Mouse (Mus musculus) urinary bladder, postnatal 25 days (tissue): ENCODE data around the gene Fyttd1.
A peak's percentile ranks its signal among the peaks of the same experiment; 100 is the strongest.
"Not testable (repeated sequence)": the region's sequence is repeated elsewhere in the genome, so short reads cannot be mapped to it uniquely, and the experiment has no call there.

Source experiments
- DNase-seq: peaks from one replicate; pipeline ENCODE4 v3.0.0; 2022; ENCODE audit warnings: low spot score

Fyttd1 gene

DNA sequence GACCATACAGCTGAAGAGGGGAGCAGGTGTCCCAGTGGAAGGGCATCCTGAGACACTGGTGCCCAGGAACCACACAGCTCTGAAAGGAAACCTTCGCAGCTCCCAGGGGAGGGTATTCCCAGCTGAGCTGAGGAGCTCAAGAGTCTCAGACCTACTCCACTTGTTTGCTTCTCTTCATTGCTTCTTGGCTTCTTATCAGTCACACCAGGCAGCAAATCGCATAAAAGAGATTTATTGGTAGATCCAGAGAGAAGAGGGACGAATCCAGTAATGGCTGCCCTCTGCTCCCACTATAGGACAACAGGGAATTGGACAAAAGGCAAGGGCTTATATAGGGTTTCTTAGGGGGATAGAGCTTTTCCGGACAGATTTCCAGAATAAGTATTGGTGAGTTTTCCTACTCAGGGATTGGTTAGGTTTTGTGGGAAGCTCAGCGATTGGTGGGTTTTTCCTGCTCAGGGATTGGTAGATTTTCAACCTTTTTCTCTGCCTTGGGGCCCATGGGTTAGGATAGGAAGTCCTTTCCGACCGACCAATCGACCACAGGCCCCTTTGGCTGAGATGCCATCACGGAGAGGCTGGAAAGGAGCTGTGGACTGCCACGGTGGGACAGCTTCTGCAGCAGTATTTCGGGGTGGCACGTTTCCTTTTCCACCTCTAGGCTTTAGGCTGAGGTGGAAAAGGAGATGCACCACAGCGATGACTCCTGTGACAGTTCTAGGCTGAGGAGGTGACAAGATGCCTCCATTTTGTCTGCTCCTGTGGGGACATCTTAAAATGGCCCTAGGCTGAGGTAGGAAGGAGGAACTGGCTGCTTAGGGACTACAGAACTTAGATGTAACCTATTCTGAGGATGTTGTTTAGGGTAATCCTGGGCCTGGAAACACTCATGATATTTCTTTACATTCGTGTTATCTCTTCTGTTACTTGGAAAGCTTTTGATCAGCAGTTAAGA, 1.9 kb downstream of the Fyttd1 start:
- no peak for DNase-seq

DNA sequence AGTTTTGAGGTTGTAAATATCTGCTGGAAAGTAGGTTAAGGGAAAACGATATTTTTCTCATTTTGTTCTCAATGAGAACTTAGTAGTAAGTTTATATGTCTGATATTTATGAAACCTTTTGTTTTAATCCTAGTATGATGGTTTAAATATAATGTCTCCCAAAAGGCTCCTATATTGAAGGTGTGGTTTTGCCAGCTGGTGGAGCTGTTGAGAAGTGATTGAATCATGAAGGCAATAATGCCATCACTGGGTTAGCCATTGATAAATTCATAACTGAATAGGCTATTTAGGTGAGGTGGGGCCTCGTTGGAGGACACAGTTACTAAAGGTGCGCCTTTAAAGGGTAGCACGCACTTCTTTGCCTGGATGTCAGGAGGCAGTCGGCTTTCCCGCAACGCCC, 4.2 kb downstream of the Fyttd1 start:
- DNase-seq = no peak

DNA sequence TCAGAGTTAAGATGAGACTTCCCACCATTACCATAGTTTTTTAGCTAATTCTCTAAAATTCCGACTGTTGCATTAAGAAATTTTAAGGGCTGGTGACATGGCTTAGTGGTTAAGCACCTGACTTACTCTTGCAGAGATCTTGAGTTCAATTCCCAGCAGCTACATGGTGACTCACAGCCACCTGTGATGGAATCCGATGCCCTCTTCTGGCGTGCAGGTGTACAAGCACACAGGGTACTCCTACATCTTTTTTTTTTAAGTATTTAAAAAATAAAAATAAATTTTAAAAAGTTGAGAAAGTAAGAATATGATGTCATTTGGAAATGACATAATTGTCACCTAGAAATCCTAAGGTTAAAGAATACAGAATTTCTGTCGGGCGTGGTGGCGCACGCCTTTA, 10.7 kb downstream of the Fyttd1 start:
- DNase-seq = no peak

DNA sequence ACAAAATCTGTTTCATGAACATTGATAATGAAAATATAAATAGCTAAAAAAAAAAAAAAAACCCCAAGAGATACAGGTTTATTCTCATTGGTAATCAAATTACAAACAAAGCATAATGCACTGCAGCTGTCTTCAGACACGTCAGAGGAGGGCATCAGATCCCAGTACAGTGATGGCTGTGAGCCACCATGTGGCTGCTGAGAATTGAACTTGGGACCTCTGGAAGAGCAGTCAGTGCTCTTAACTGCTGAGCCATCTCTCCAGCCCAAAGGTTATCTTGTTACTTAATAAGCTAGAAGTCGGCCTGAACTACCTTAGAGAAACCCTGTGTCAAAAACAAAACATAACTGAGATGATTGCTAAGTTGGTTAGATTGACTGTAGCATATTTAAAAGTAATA, 12.6 kb downstream of the Fyttd1 start:
- DNase-seq = no peak

DNA sequence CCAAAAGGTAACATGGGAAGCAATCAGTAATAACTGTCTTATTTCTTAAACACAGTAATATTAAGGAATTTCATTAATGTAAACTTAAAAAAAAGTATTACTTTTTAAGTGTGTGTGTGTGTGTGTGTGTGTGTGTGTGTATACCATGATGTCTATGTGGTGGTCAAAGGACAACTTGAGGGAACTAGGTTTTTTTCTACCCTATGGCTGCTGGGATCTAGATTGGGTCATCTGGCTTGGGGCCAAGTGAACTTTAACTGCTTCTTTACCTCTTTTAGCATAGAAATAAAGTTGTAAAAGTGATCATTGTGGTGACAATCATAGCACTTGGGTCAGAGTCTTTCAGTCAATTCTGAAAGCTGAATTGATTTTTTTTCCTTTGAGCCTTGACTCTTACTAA, 18.8 kb downstream of the Fyttd1 start:
- DNase-seq = no peak

DNA sequence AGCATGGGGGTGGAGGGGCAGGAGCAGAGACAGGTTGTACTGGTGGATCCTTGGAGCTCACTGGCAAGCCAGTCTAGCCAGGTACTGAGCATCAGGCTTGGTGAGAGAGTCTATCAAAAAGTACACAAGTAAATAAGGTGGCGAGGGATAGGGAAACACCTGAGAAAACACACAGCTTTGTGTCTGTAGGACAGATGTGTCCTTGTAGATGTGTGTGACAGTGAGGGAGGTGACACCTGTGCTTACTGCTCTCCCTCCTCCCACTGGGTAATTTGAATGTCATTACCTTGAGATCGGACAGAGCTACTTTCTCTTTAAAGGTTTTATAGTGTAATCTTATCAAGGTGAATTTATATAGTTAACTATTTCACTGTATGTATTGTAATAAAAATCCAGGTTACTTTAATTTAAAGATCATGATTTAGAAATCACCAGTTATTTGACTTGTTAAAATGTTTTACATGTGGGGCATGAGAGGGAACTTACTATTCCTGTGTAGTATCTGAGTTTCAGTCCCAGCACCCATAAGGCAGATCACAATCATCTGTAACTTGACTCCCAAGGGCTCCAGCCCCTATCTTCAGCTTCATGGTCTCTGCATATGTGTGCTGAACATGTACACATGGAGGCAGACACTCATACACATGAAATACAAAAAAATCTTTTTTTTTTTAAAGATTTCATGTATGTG, 24.2 kb downstream of the Fyttd1 start:
- DNase-seq = no peak

DNA sequence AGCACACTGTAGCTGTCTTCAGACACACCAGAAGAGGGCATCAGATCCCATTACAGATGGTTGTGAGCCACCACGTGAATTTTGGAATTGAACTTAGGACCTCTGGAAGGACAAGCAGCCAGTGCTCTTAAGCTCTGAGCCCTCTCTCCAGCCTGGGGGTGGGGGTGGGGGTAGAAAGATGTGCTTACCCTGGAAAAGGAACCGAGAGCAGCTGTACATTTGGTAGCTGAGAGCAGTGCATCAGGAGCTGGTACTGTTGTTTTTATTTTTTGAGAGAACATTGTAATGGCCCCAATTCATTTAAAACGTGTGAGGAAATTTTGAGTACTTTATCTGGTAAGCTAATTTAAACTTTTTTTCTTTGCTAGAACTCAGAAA, 24.7 kb downstream of the Fyttd1 start:
- no peak for DNase-seq

DNA sequence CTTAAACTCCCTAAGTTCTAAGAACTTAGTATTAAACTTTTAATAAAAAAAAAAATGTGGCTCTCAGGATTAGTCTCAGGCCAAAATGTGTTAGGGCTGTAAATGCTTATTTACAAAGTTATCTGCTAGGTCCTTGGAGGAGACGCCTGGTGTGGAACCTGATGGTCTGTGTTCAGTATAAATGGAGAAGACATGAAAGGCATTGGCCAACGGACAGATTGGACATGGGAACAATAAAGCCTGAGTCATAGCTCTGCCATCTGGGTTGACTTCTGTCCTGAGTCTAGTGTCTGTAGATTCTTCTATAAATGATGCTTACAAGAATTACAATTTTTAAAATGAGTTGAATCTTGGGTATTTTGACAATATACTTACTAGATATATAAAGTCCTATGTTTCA, 28.9 kb downstream of the Fyttd1 start:
- no peak for DNase-seq

DNA sequence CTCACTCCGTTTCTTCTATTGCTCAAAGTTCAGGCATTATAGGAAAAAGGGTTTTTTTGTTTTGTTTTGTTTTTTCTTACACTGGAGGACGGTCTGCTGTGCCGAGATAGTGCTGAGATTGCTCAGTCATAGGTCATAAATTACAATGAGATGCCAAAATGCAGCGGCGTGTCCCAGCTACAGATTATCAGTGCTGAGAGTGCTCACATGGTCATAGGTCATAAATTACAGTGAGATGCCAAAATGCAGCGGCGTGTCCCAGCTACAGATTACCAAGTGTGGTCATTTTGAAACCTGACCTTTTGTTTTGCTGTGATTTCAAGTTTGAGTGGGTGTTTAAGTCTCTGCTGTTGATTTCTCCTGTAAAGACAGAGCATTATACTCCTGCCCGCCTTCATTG, 29.4 kb downstream of the Fyttd1 start:
- DNase-seq = no peak

DNA sequence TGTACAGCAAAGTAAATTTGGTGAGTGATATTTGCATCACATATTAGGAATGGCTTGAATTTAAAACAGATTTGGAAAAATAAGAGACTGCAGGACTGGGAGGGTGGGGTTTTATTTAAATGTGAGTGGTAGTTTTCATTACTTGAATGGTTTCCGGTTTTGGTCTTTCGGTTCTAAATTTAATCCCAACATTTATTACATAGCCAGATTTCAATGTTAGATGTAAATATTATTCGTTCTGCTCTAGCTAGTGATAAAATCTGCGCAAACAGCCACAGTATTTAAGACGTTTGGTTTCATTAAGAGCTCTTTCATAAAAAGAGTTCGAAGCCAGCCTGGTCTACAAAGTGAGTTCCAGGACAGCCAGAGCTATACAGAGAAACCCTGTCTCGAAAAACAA, 35.9 kb downstream of the Fyttd1 start:
- DNase-seq = no peak

DNA sequence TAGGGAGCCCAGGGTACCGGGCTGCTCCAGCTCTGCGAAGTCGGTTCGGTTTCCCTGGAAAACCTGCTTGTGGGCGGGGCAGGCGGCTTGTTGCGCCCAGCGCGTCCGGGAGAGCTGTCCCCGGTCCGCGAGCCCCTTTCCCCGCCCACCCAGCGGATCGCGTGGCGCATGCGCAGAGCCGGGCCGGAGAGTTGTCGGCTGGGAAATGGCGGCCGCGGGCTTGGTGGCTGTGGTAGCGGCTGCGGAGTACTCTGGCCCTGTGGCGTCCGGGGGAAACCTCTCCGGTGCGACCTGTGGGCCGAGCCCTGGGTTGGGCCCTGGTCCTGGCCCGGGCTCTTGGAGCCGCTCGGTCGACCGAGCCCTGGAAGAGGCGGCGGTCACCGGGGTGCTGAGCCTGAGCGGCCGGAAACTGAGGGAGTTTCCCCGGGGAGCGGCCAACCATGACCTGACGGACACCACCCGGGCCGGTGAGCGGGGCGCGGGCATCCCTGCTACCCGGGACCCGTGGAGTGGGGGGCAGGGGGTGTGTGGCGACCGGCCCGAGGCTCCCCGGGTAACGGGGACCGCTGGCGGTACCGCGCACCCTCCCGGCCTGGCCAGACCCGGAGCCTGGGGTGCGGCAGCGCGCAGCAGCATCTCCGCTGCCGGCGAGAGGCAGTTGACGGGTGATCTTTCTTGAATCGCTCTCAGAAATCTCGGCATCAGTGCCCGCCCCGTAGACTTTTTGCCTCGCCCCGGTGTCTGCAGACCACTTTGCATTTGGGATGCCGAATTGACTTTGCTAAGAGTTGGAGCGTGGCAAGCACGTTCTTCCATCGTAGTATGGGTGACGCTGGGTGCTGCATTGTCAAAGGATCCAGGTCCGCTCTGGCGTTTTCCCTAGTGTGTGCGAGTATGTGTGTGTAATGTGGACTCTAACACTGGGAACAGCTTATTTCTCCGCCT, 36.9 kb downstream of the Fyttd1 start, which contains the start of gene Lrch3:
Lrch3 (plus strand) TSS at position 164 of the 945 bp plus-strand sequence.
- DNase-seq = peak; percentile 97

DNA sequence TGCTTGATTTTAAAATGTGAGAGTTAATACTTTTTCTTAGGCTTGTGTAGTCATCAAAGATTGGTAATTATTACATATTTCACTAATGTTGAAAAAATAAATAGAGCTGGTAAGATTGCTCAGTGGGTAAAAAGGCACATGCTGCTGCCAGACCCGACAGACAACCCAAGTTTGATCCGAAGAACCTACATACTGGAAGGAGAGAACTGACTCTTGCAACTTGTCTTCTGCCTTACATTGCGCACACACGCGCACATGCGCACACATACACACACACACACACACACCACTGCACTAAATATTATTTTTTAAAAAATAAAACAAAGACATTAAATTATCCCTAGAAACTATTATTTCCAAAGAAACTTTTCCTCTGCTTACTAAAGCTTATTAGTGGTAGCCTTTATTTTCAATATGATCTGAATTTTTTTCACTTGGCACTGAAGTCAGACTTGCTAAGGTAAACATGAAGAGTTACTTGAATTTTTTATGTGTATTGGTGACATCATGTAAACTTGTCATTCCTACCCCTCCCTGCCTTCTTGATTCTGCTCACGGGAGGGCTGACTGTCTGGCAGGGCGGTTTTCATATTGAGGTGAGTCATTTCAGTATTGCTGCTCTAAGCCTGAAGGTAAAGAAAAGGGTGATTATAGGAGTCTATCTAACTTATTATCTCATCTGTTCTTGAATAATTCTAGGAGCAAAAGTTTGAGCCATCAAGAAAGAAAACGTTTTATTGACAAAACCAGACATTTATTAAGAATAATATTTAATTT, 38.2 kb downstream of the Fyttd1 start:
- DNase-seq = no peak

DNA sequence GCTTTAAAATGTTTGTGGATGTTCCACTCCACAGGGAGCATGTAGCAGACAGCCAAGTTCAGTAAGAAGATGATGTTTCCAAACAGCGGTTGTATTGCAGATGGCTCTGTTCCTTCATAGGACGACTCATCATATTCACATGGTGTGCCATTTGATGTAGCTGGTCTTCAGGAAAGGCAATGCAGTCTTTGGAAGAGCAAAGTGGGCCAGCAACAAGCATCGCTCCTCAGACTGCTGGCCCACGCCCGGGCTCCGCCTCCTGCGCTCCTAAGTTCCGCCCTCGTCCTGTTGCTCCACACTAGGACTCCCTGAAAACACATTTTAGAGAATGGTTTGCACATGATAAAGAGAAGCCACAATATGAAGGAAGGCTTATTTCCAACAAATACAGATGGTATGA, 49.3 kb downstream of the Fyttd1 start:
- DNase-seq = not testable (repeated sequence)

DNA sequence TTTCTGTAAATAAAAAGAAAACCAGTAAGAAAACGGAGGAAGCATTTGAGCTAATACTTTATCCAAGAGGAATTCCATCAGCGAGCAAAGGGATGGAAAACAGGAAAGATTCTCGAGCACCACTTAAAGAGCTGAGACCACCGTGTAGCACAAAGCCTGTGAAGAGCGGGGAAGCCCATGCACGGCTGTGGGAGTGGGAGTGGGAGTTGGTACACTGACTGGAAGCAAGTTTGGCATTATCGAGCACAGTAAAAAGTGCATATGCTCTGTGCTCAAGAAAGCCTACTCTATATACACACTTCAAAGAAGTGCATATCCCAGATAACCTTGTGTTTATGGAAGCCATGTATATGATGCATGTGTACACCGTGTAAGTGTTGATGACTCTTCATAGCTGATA, 49.7 kb downstream of the Fyttd1 start:
- DNase-seq = no peak

DNA sequence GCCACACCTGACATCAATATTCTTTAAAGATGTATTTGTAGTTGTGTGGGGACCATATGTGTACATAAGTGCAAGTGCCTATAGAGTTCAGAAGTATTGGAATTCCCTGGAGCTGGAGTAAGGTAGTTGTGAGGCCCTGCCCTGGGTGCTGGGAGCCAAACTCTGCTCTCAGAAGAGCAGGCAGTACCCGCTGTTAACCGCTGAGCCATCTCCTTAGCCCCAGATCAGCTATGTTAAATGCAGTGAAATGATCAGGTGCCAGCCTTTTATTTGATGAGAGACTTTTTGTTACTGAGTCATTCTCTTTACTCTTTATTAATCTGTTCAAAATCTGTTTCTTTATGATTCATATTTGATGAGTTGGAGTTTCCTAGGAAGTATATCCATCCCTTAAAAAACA, 52.6 kb downstream of the Fyttd1 start:
- no peak for DNase-seq

DNA sequence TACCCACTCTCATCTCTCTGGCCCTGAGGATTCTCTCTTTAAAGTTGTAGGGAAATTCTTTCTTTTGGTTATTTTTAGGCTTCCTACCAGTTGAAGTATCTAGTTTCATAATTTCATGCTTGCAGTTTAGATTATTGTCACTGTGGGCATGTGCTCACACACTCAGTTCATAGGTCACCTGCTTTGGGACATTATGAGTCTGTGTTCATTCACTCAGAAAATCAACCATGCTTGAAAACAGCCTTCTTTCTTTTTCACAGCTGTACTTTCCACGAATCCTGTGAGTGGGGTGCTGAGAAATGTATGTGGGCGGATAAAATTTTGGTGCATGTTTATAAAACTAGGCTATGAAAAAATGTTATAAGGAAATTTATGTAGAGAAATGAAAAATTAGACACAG, 57.2 kb downstream of the Fyttd1 start:
- DNase-seq = no peak

DNA sequence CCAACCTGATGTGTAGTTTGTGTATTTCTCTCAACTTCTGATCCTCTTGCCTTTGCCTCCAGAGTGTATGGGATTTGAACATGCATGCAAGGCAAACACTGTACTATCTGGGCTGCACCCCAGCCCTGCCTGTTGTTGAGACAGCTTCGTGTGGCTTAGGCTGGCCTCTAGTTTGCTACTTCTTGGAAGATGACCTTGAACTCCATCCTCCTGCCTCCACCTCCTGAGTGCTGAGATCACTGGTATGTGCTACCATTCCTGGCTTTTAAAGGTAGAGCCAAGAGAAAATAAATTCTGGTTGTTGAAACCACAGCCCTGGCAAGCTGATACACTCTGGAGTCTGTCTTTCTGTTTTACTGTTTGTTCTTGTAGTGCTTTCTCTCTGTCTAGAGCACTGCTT, 57.8 kb downstream of the Fyttd1 start:
- no peak for DNase-seq

DNA sequence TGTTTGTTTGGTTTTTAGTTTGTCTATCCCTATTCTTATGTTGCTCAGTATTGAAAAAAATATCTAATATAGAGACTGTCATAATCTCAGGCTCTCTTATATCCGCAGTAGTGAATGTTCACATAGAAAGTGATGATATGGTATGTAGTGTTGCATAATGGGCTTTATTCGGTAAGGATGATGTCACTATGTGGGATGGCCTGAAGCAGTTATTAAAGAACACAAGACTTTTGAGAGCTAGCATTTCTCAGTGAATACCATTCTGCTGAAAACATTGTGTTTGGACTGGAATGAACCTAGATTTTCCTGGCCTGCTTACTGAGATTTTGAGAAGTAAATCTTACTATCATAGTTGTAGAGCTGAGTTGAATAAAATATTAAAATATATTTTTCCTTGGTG, 60.1 kb downstream of the Fyttd1 start:
- DNase-seq = no peak

DNA sequence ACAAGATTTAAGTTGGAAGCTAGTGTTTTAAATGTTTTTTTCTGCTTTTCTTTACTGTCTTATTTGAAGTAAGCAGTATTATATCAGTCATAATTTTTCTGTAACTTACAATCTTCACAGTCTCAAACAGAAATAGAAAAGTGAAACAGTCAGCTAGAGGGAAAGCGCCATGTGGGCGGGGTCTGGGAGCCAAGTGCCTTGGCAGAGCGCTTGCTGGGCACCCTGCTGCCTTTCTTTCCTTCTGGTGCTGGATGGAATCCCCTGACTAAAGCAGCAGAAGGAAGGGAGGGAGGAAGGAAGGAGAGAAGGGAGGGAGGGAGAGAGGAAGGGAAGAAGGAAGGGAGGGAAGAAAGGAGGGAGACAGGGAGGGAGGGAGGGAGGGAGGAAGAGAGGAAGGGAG, 62.0 kb downstream of the Fyttd1 start:
- DNase-seq = not testable (repeated sequence)

DNA sequence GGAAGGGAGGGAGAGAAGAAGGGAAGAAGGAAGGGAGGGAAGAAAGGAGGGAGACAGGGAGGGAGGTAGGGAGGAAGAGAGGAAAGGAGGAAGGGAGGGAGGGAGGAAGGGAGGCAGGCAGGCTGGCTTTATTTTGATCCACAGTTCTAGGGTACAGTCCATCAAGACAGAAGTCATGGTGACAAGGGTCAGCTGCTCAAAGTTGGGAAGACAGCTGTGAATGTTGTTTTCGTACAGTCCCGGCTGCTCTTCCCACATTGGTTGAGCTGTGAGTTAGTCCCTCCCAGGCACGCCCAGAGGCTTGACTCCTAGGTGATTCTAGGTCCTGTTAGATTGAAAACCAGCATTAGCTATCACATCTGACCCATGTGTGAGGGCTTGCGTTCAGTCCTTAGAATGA, 62.4 kb downstream of the Fyttd1 start:
- not testable (repeated sequence) for DNase-seq

DNA sequence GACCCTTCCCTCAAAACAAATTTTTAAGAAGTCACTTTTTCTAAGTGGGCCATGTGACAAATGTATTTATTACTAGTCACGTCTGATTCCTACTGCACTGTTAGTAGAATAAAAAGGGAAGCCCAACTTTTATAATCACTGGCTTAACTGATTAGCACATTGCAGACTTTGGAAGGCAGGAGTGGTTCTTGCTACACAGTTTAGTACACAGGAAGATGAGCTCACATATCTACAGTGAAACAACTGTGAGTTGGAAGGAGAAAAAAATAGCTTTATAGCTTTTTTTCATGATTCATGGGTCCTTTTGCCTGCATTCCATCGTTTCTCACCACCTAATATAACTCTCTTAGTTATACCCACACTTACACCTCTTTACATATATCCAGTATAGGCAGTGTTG, 63.9 kb downstream of the Fyttd1 start:
- not testable (repeated sequence) for DNase-seq

DNA sequence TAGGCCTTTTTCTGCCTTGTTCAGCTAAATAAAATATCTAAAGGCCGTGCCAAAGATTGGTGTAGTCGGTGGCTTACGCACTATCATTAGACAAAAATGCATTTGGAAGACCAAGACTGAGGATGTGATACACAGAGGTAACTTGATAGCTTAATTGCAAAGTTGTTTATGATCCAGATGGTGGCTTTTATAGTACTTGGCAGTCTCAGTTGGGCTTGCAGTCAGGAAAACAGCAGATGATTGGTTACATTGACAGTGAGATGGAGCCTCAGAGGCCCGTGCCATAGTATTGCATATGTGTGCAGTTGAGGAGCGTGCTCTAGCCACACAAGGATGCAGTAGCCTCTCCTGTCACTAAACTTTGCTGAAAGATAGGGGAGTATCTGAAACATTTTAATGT, 65.4 kb downstream of the Fyttd1 start:
- DNase-seq = no peak
